Mouse (Mus musculus) embryonic fibroblast, embryonic 13.5 days (primary cell): ENCODE results near the gene Pkd1l3.

Experiments
- CTCF ChIP-seq: IDR thresholded peaks from 2 replicates; pipeline ENCODE4 v1.5.1; 2011; ENCODE audit warnings: mild to moderate bottlenecking, control low read depth, low read length, moderate library complexity, borderline replicate concordance; ENCODE audit not compliant: insufficient read depth
- POLR2A ChIP-seq: IDR thresholded peaks from 2 replicates; pipeline ENCODE4 v1.6.1; 2011; ENCODE audit warnings: low read depth, mild to moderate bottlenecking, control low read depth, low read length, moderate library complexity

DNA sequence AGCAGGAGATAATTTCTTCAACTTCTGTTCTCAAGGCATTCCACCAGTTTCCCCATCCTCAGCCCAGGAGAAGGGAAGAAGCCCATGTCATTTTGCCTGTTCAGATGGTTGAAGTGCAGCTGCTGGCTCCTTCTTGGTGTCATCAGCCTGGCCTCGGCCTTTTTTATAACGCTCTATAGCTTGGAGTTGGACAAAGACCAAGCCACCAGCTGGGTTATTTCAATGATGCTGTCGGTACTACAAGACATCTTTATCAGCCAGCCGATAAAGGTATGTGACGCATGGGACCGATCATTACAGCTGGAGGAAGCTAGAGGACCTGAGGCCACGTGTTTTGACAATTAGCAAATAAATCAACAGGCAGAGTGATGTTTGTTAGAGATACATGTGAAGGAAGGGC lies 34.2 kb downstream of the Pkd1l3 start:
- TF ChIP-seq CTCF (no peak), POLR2A (no peak)
